Mouse (Mus musculus): ENCODE measurements around the gene Hes1. TPM values are rescaled to one million over a fixed set of nuclear protein-coding genes. Genes with fewer than 3 reads are reported as not detected.

The Hes1 gene
- polyA plus RNA-seq, 1 experiment, result 25.2 TPM

GRCm38 (mm10) chr16:30110466-30110865 is 46.3 kb downstream of the Hes1 start:
- no peak for DNase-seq (ENCODE audit: extremely low spot score in 1 of 2, low spot score in 1 of 2)

- no peak for DNase-seq (ENCODE audit: extremely low spot score in 1 of 2, low spot score in 1 of 2)
Measured at GRCm38 (mm10) chr16:30111069-30111468, 46.9 kb downstream of the Hes1 start.

GRCm38 (mm10) chr16:30111566-30111965 is 47.4 kb downstream of the Hes1 start:
- no peak for DNase-seq (ENCODE audit: extremely low spot score in 1 of 2, low spot score in 1 of 2)

DNA sequence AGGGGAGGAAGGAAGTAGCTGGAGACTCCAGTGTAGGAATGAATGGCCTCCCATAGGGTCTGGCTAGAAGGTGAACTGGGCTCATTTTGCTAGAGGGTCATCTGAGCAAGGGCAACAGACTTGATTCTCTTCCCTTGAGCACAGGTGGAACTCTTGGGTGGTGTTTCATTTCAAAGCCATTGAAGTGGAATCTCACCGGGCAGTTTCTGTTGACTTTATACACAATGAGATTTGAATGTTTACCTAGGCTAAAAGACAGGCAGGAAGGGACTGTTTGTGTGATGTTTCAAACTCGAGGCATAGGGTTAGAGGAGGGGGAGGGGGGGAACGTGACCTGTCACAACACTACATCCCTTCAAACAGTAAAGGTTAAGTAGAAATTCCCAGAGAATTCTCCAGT is 49.0 kb downstream of the Hes1 start:
- no peak for DNase-seq (ENCODE audit: extremely low spot score in 1 of 2, low spot score in 1 of 2)

- no peak for DNase-seq (ENCODE audit: extremely low spot score in 1 of 2, low spot score in 1 of 2)
Measured at GRCm38 (mm10) chr16:30113800-30114199, 49.6 kb downstream of the Hes1 start.

DNA sequence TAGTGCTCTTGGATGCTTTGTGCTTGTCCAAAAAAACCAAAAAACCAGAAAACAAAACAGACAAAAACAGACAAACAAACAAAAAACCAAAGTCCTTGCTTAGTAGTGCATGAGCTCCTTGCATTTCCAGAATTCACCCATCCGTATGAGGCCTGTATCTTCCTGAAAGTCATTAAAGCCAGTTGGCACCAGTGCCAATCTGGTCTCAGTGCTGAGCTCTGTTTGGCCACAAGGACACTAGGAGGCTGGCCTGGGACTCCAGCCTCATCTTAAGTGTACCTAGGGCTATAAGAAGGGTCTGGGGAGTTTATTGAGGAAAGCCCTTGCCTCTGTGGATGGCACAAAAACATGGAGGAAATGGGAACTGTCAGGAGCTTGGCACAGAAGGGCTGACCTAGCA is 50.3 kb downstream of the Hes1 start:
- DNase-seq (ENCODE audit: extremely low spot score in 1 of 2, low spot score in 1 of 2), result no peak

Other genes with a start within 250 kb of the Hes1 start
- not detected in 2 replicates for gene Cpn2, start 203.1 kb downstream of the Hes1 start, polyA plus RNA-seq (2012; rRNA removed)
- not detected in 2 replicates for gene Lrrc15, start 218.9 kb downstream of the Hes1 start, polyA plus RNA-seq (2012; rRNA removed)
- 0.57 and 0.90 TPM in 2 replicates for gene Gp5, start 246.4 kb downstream of the Hes1 start, polyA plus RNA-seq (2012; rRNA removed)